Mouse (Mus musculus) embryonic facial prominence, embryonic 12.5 days (tissue): Measurements from ENCODE around the gene Tmed1. TPM values are rescaled to one million over a fixed set of nuclear protein-coding genes. Genes with fewer than 3 reads are reported as not detected.
"Not testable (repeated sequence)": the region's sequence is repeated elsewhere in the genome, so short reads cannot be mapped to it uniquely, and the experiment has no call there.

Experiments used
- ATAC-seq: fragments of 200-750 bp; cut with Nextera tagmentation; 2 replicates; pipeline ENCODE4 v1.8.0; 2017; ENCODE audit not compliant: insufficient number of reproducible peaks, insufficient read depth, low FRiP score, low TSS enrichment
- H3K27ac ChIP-seq: fragments of 300-500 bp; sonication (generic); 2 replicates; pipeline ENCODE4 v1.5.1; 2016; ENCODE audit warnings: mild to moderate bottlenecking
- H3K27me3 ChIP-seq: fragments of 300-500 bp; sonication (generic); 2 replicates; pipeline ENCODE4 v1.6.1; 2016; ENCODE audit warnings: mild to moderate bottlenecking, moderate library complexity
- H3K36me3 ChIP-seq: fragments of 300-500 bp; sonication (generic); 2 replicates; pipeline ENCODE4 v1.6.1; 2016; ENCODE audit warnings: mild to moderate bottlenecking
- H3K4me1 ChIP-seq: fragments of 300-500 bp; sonication (generic); 2 replicates; pipeline ENCODE4 v1.6.1; 2016
- H3K4me2 ChIP-seq: fragments of 300-500 bp; sonication (generic); replicated peaks from 2 replicates; pipeline ENCODE4 v1.6.1; 2016; ENCODE audit warnings: mild to moderate bottlenecking, moderate library complexity
- H3K4me3 ChIP-seq: fragments of 300-500 bp; sonication (generic); 2 replicates; pipeline ENCODE4 v1.5.1; 2016; ENCODE audit warnings: mild to moderate bottlenecking
- H3K9ac ChIP-seq: fragments of 300-500 bp; sonication (generic); 2 replicates; pipeline ENCODE4 v1.6.1; 2016; ENCODE audit warnings: mild to moderate bottlenecking, moderate library complexity
- H3K9me3 ChIP-seq: fragments of 300-500 bp; sonication (generic); 2 replicates; pipeline ENCODE4 v1.6.1; 2016; ENCODE audit warnings: mild to moderate bottlenecking, moderate library complexity
- WGBS: fragments of 180-500 bp; shearing (Covaris S2); methylation state at CpG from one replicate; pipeline ENCODE4 v1.1.7; 2016; 5-methylcytosine and 5-hydroxymethylcytosine counted together
- polyA plus RNA-seq: library from polyadenylated mRNA; unstranded; fragments of >200 nt; fragmentation: Nextera tagmentation; extraction: Ambion mirVana; gene quantifications from 2 replicates; pipeline ENCODE4 v1.2.1, GENCODE M21; 2016

The Tmed1 gene
- polyA plus RNA-seq, 1 experiment from 2014 or later, result 113 TPM

GRCm38 (mm10) chr9:21525142-21525936 is 15.3 kb upstream of the Tmed1 start:
- H3K9me3 ChIP-seq, result no peaks in the 10 kb centered on the region
- no peaks in the 10 kb centered on the region for H3K4me1 ChIP-seq
- no peak overlapping the region for H3K9ac ChIP-seq
- no peak for ATAC-seq
- no peak overlapping the region for H3K27ac ChIP-seq
- no peaks in the 10 kb centered on the region for H3K27me3 ChIP-seq
- H3K36me3 ChIP-seq, result 0 out of 2 replicates have a peak, but pooled peaks cover 3% of the 10 kb centered on the region
- no peak overlapping the region for H3K4me2 ChIP-seq
- no peak overlapping the region for H3K4me3 ChIP-seq
- WGBS, result 72% methylated on average over 7 of the region's 7 CpGs

GRCm38 (mm10) chr9:21518690-21519089 is 8.6 kb upstream of the Tmed1 start:
- not testable (repeated sequence) for H3K4me3 ChIP-seq, H3K36me3 ChIP-seq, H3K9me3 ChIP-seq, H3K4me1 ChIP-seq, H3K27me3 ChIP-seq, ATAC-seq, H3K4me2 ChIP-seq, H3K27ac ChIP-seq, H3K9ac ChIP-seq
- 86% methylated on average over 6 of the region's 6 CpGs for WGBS

GRCm38 (mm10) chr9:21517947-21518495 is 8.0 kb upstream of the Tmed1 start:
- Histone ChIP-seq H3K36me3 (0 out of 2 replicates have a peak, but pooled peaks cover 3% of the 10 kb centered on the region), H3K27me3 (no peaks in the 10 kb centered on the region), H3K4me2 (no peak overlapping the region), H3K4me3 (no peak overlapping the region), H3K27ac (no peak overlapping the region), H3K4me1 (no peaks in the 10 kb centered on the region), H3K9ac (no peak overlapping the region), H3K9me3 (no peaks in the 10 kb centered on the region)
- no peak for ATAC-seq
- WGBS, result 74% methylated on average over 6 of the region's 6 CpGs

- Histone ChIP-seq H3K4me3 (no peak overlapping the region), H3K9me3 (no peaks in the 10 kb centered on the region), H3K27ac (no peak overlapping the region), H3K27me3 (no peaks in the 10 kb centered on the region), H3K4me1 (peaks cover 12% of the 10 kb centered on the region), H3K4me2 (no peak overlapping the region), H3K36me3 (peaks cover 4% of the 10 kb centered on the region; the same call in 1 of the 2 replicates), H3K9ac (no peak overlapping the region)
- no peak for ATAC-seq
- WGBS, result 98% methylated on average over 4 of the region's 4 CpGs
These were observed 3.4 kb upstream of the Tmed1 start for GRCm38 (mm10) chr9:21513466-21513865.

GRCm38 (mm10) chr9:21511052-21511451 is 1.0 kb upstream of the Tmed1 start:
- Histone ChIP-seq H3K4me1 (peaks cover 12% of the 10 kb centered on the region), H3K4me2 (peak overlapping the region; percentile 64), H3K27ac (0 out of 2 replicates have a peak overlapping the region, but pooled peaks have one; percentile 76), H3K4me3 (peak overlapping the region; percentile 50), H3K9ac (peak overlapping the region; percentile 54; the same call in 1 of the 2 replicates), H3K27me3 (no peaks in the 10 kb centered on the region), H3K36me3 (peaks cover 28% of the 10 kb centered on the region), H3K9me3 (no peaks in the 10 kb centered on the region)
- ATAC-seq, result no peak
- 75% methylated on average over 9 of the region's 9 CpGs for WGBS

- WGBS, result 4% methylated on average over 7 of the region's 7 CpGs
- H3K27ac ChIP-seq, result peak overlapping the region; percentile 76
- 0 out of 2 replicates have a peak, but pooled peaks have one; percentile 1 for ATAC-seq
These were observed 600 bp upstream of the Tmed1 start for GRCm38 (mm10) chr9:21510689-21511015.

GRCm38 (mm10) chr9:21508871-21509404 is 1.1 kb downstream of the Tmed1 start:
- Histone ChIP-seq H3K36me3 (peaks cover 49% of the 10 kb centered on the region), H3K27ac (no peak overlapping the region), H3K4me3 (peak overlapping the region; percentile 50), H3K9me3 (no peaks in the 10 kb centered on the region), H3K4me1 (peaks cover 12% of the 10 kb centered on the region), H3K4me2 (peak overlapping the region; percentile 64), H3K9ac (peak overlapping the region; percentile 46), H3K27me3 (no peaks in the 10 kb centered on the region)
- no peak for ATAC-seq
- 71% methylated on average over 7 of the region's 7 CpGs for WGBS

More at GRCm38 (mm10) chr9:21510689-21511015, 600 bp upstream of the Tmed1 start:
- peaks cover 32% of the 10 kb centered on the region for H3K36me3 ChIP-seq
- H3K27me3 ChIP-seq, result no peaks in the 10 kb centered on the region
- H3K4me3 ChIP-seq, result peak overlapping the region; percentile 50
- H3K4me1 ChIP-seq, result peaks cover 12% of the 10 kb centered on the region
- H3K4me2 ChIP-seq, result peak overlapping the region; percentile 64
- H3K9ac ChIP-seq, result peak overlapping the region; percentile 54
- H3K9me3 ChIP-seq, result no peaks in the 10 kb centered on the region

GRCm38 (mm10) chr9:21507753-21508430 is 2.2 kb downstream of the Tmed1 start:
- Histone ChIP-seq H3K27ac (no peak overlapping the region), H3K4me3 (no peak overlapping the region), H3K9ac (no peak overlapping the region), H3K27me3 (no peaks in the 10 kb centered on the region), H3K4me2 (no peak overlapping the region), H3K9me3 (no peaks in the 10 kb centered on the region), H3K4me1 (peaks cover 12% of the 10 kb centered on the region), H3K36me3 (peaks cover 58% of the 10 kb centered on the region)
- WGBS, result 92% methylated on average over 15 of the region's 15 CpGs
- no peak for ATAC-seq

- no peaks in the 10 kb centered on the region for H3K9me3 ChIP-seq
- H3K36me3 ChIP-seq, result peaks cover 69% of the 10 kb centered on the region
- H3K9ac ChIP-seq, result no peak overlapping the region
- ATAC-seq, result no peak
- no peak overlapping the region for H3K4me3 ChIP-seq
- H3K27ac ChIP-seq, result no peak overlapping the region
- H3K27me3 ChIP-seq, result no peaks in the 10 kb centered on the region
- H3K4me1 ChIP-seq, result peaks cover 8% of the 10 kb centered on the region
- no peak overlapping the region for H3K4me2 ChIP-seq
These were observed 4.3 kb downstream of the Tmed1 start for GRCm38 (mm10) chr9:21505767-21506166.

- H3K9me3 ChIP-seq, result no peaks in the 10 kb centered on the region
- ATAC-seq, result no peak
- H3K9ac ChIP-seq, result no peak overlapping the region
- no peaks in the 10 kb centered on the region for H3K27me3 ChIP-seq
- H3K4me2 ChIP-seq, result no peak overlapping the region
- no peaks in the 10 kb centered on the region for H3K4me1 ChIP-seq
- H3K27ac ChIP-seq, result no peak overlapping the region
- H3K4me3 ChIP-seq, result no peak overlapping the region
- WGBS, result 93% methylated on average over 8 of the region's 8 CpGs
- peaks cover 76% of the 10 kb centered on the region for H3K36me3 ChIP-seq
These were observed 6.7 kb downstream of the Tmed1 start for GRCm38 (mm10) chr9:21503352-21503751.

GRCm38 (mm10) chr9:21498284-21498902 is 11.7 kb downstream of the Tmed1 start:
- 90% methylated on average over 12 of the region's 12 CpGs for WGBS
- H3K27ac ChIP-seq, result peak overlapping the region; percentile 98

More at GRCm38 (mm10) chr9:21498284-21498902, 11.7 kb downstream of the Tmed1 start:
- Histone ChIP-seq H3K9me3 (no peaks in the 10 kb centered on the region), H3K4me1 (peaks cover 35% of the 10 kb centered on the region), H3K36me3 (peaks cover 33% of the 10 kb centered on the region), H3K27me3 (no peaks in the 10 kb centered on the region), H3K9ac (no peak overlapping the region), H3K4me3 (no peak overlapping the region), H3K4me2 (no peak overlapping the region)
- ATAC-seq, result no peak
